Mouse (Mus musculus) adrenal gland, postnatal 25 days (tissue): ENCODE data around the gene Gsta3. TPM values are rescaled to one million over a fixed set of nuclear protein-coding genes. Genes with fewer than 3 reads are reported as not detected.

Experiments
- DNase-seq: peaks from one replicate; pipeline ENCODE4 v3.0.0; 2021; ENCODE audit warnings: mixed read lengths
- total RNA-seq: library from RNA; stranded (reverse); gene quantifications from 2 replicates; pipeline ENCODE4 v1.2.3, GENCODE M21; 2021

The Gsta3 gene
- total RNA-seq, 1 experiment from 2014 or later: 76.6 TPM

- no peak for DNase-seq
These were observed 61.3 kb downstream of the Gsta3 start for GRCm38 (mm10) chr1:21301686-21302085.

DNA sequence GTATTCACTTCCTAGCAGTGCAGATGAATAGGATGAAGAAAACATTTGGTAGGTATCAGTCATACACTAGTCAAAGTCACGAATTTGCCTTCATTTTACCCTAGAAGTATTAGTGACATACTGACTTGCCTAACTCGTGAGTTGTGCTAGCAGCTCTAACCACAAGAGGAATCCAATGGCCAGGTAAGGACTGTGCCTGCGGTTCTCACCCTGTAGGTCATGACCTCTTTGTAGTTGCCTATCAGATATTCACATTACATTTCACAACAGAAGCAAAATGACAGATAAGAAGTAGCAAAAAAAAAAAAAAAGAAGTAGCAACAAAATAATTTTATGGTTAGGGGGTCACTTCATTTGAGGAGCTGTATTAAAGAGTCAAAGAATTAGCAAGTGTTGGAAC is 63.8 kb downstream of the Gsta3 start:
- no peak for DNase-seq

DNA sequence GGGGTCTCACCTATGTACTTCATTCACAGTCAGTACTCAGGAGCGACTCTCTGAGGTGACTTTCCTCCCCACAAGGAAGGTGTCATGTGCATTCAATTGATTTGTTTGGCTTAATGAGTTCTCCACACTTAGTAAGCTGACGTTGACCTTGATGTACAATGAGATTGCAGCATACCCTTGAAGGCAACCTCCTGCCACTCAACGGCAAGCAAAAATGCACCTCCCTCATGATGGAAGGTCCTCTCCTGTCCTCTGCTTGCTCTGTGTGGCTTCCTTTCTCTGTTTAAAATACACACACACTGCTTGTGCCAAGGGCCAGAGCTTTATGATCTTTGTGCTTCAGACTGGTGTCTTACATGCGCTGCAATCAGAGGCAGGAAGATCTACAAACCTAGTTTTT is 64.3 kb downstream of the Gsta3 start:
- no peak for DNase-seq

- no peak for DNase-seq
These were observed 65.1 kb downstream of the Gsta3 start for GRCm38 (mm10) chr1:21305443-21305842.

- no peak for DNase-seq
These were observed 73.9 kb downstream of the Gsta3 start for GRCm38 (mm10) chr1:21314336-21314735.

Other genes starting within 250 kb of the Gsta3 start
- gene Tram2, start 161.4 kb upstream of the Gsta3 start, total RNA-seq: 5.4 and 5.8 TPM in 2 replicates
- gene Tmem14a, start 22.0 kb upstream of the Gsta3 start, total RNA-seq: 3.5 and 6.7 TPM in 2 replicates
- not detected in 2 replicates for gene Khdc1a, start 109.1 kb downstream of the Gsta3 start, total RNA-seq
- gene Khdc1c, start 127.7 kb downstream of the Gsta3 start, total RNA-seq: not detected in 2 replicates
- not detected in 2 replicates for gene Khdc1b, start 143.0 kb downstream of the Gsta3 start, total RNA-seq